Mouse (Mus musculus): ENCODE results near the gene Dner.

GRCm38 (mm10) chr1:84636890-84637289 is 59.1 kb downstream of the Dner start:
- no peak for TF ChIP-seq CTCF (IDR thresholded peaks at IDR 0.05; ENCODE audit: low read depth, low read length)
- TF ChIP-seq POLR2A (IDR thresholded peaks at IDR 0.05; ENCODE audit: extremely low read depth, insufficient read depth, low read length), result no peak

Data from liver, adult 2 months (tissue).